Comparison of ENCODE assay signal across 8 mouse cellular contexts in the genomic region with DNA sequence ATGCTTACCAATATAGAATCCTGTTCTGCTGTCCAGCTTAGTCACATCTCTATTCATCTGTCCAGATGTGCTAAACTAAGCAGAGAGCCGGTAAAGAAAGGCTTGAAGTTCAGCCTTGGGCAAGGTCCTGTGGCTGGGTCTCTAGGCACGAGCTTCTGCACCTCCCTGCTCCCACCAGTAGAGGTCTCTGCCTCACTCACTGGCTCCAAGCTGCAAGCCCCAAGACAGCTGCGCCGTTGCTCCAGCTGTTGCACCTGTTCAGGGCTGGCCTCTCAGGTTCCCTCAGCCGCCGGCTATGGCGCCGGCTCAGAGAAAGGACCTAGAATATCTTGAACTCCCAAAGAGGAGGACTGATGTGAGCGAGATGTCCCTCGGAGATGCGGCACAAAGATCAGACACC. TPM values are rescaled to one million over a fixed set of nuclear protein-coding genes. Genes with fewer than 3 reads are reported as not detected.
DNase-seq lines count a peak whose midpoint lies in the region; ATAC-seq and TF ChIP-seq lines count a peak whose summit lies in the region.

No protein-coding gene starts in this region.

- peaks cover 54% of the 10 kb centered on the region for H3K27me3 ChIP-seq in kidney, embryonic 16.5 days (ENCODE audit: insufficient read depth, low read length)
- peaks cover 35% of the 10 kb centered on the region for H3K27me3 ChIP-seq in limb, embryonic 14.5 days (ENCODE audit: control insufficient read depth, insufficient read depth, low read length)
- H3K27me3 ChIP-seq in neural tube, embryonic 12.5 days (replicated peaks) = peaks cover 53% of the 10 kb centered on the region
- H3K27me3 ChIP-seq in stomach, postnatal 0 days (ENCODE audit: control insufficient read depth, insufficient read depth, low read length) = peaks cover 17% of the 10 kb centered on the region; the same call in 1 of the 2 replicates

- H3K4me3 ChIP-seq in kidney, embryonic 16.5 days (ENCODE audit: low read length) = no peak overlapping the region
- H3K4me3 ChIP-seq in limb, embryonic 14.5 days (replicated peaks; ENCODE audit: low read length) = no peak overlapping the region
- no peak overlapping the region for H3K4me3 ChIP-seq in neural tube, embryonic 12.5 days
- H3K4me3 ChIP-seq in stomach, postnatal 0 days (ENCODE audit: low read depth, low read length) = no peak overlapping the region

- no peak overlapping the region for H3K27ac ChIP-seq in kidney, embryonic 16.5 days (ENCODE audit: low read length)
- H3K27ac ChIP-seq in limb, embryonic 14.5 days (replicated peaks; ENCODE audit: low read depth, low read length) = no peak overlapping the region
- H3K27ac ChIP-seq in neural tube, embryonic 12.5 days = no peak overlapping the region
- no peak overlapping the region for H3K27ac ChIP-seq in stomach, postnatal 0 days (replicated peaks)

- TF ChIP-seq POLR2A in limb, embryonic 14.5 days (IDR thresholded peaks at IDR 0.05; ENCODE audit: borderline replicate concordance, extremely low read depth, insufficient read depth, insufficient read length) = no peak

- TF ChIP-seq EP300 in stomach, postnatal 0 days (optimal IDR thresholded peaks at IDR 0.05) = no peak

- DNase-seq in kidney, adult 11 months = peak; percentile 75
- DNase-seq in cerebellum, adult 9-11 months = peak; percentile 34
- peak; percentile 74 for DNase-seq in gastrocnemius, postnatal 10 days
- DNase-seq in kidney, adult 8-10 months = peak; percentile 69 to 83
- peak; percentile 76 for DNase-seq in limb, embryonic 14.5 days (ENCODE audit: low spot score)
- DNase-seq in stomach, postnatal 0 days (ENCODE audit: low spot score) = peak; percentile 81

- H3K4me2 ChIP-seq in kidney, embryonic 16.5 days (replicated peaks; ENCODE audit: low read depth, low read length) = no peak overlapping the region
- no peak overlapping the region for H3K4me2 ChIP-seq in limb, embryonic 14.5 days (replicated peaks; ENCODE audit: low read depth, low read length, severe bottlenecking)
- H3K4me2 ChIP-seq in neural tube, embryonic 12.5 days (replicated peaks) = no peak overlapping the region; the same call in 1 of the 2 replicates
- H3K4me2 ChIP-seq in stomach, postnatal 0 days (replicated peaks; ENCODE audit: low read depth) = no peak overlapping the region

- no peak for ATAC-seq in kidney, embryonic 16.5 days (ENCODE audit: low FRiP score, low TSS enrichment)
- ATAC-seq in limb, embryonic 14.5 days (ENCODE audit: low FRiP score, low read depth) = peak; percentile 80; the same call in 1 of the 2 replicates
- ATAC-seq in neural tube, embryonic 12.5 days (ENCODE audit: low FRiP score, low read depth) = 0 out of 2 replicates have a peak, but pooled peaks have one; percentile 12
- ATAC-seq in stomach, postnatal 0 days (ENCODE audit: low FRiP score, low TSS enrichment) = peak; percentile 74

- no peak overlapping the region for H3K9ac ChIP-seq in kidney, embryonic 16.5 days (replicated peaks; ENCODE audit: low read length)
- H3K9ac ChIP-seq in limb, embryonic 14.5 days (ENCODE audit: low read depth, low read length, severe bottlenecking) = no peak overlapping the region
- H3K9ac ChIP-seq in neural tube, embryonic 12.5 days = no peak overlapping the region
- no peak overlapping the region for H3K9ac ChIP-seq in stomach, postnatal 0 days (ENCODE audit: low read length)

- no peaks in the 10 kb centered on the region for H3K36me3 ChIP-seq in kidney, embryonic 16.5 days (ENCODE audit: insufficient read depth, low read length)
- H3K36me3 ChIP-seq in limb, embryonic 14.5 days (ENCODE audit: control insufficient read depth, insufficient read depth, low read length) = no peaks in the 10 kb centered on the region
- no peaks in the 10 kb centered on the region for H3K36me3 ChIP-seq in neural tube, embryonic 12.5 days
- H3K36me3 ChIP-seq in stomach, postnatal 0 days (ENCODE audit: control insufficient read depth, insufficient read depth, low read length) = no peaks in the 10 kb centered on the region

- peaks cover 14% of the 10 kb centered on the region; the same call in 1 of the 2 replicates for H3K4me1 ChIP-seq in kidney, embryonic 16.5 days (ENCODE audit: insufficient read depth, low read length)
- 0 out of 2 replicates have a peak, but pooled peaks cover 8% of the 10 kb centered on the region for H3K4me1 ChIP-seq in limb, embryonic 14.5 days (ENCODE audit: control insufficient read depth, insufficient read depth, low read length)
- H3K4me1 ChIP-seq in neural tube, embryonic 12.5 days = peaks cover 15% of the 10 kb centered on the region
- H3K4me1 ChIP-seq in stomach, postnatal 0 days (replicated peaks; ENCODE audit: control insufficient read depth, insufficient read depth) = 0 out of 2 replicates have a peak, but pooled peaks cover 3% of the 10 kb centered on the region

- no peaks in the 10 kb centered on the region for H3K9me3 ChIP-seq in kidney, embryonic 16.5 days (ENCODE audit: low read length)
- no peaks in the 10 kb centered on the region for H3K9me3 ChIP-seq in limb, embryonic 14.5 days (ENCODE audit: control insufficient read depth, low read length)
- H3K9me3 ChIP-seq in neural tube, embryonic 12.5 days = no peaks in the 10 kb centered on the region
- H3K9me3 ChIP-seq in stomach, postnatal 0 days (ENCODE audit: control insufficient read depth, low read length) = no peaks in the 10 kb centered on the region

- WGBS in kidney, embryonic 16.5 days = 11% methylated on average over 11 of the region's 11 CpGs
- WGBS in limb, embryonic 14.5 days = 8% methylated on average over 11 of the region's 11 CpGs
- WGBS in neural tube, embryonic 12.5 days = 17% methylated on average over 11 of the region's 11 CpGs
- WGBS in stomach, postnatal 0 days = 15% methylated on average over 11 of the region's 11 CpGs

- peak; percentile 91 for TF ChIP-seq CTCF in stomach, postnatal 0 days (IDR thresholded peaks at IDR 0.05; ENCODE audit: low read depth)

RNA-seq across cellular contexts. Expression of a gene that starts 3.7 kb away (rescaled TPM):
- 0.90 and 0.95 TPM in 2 replicates for polyA plus RNA-seq in kidney, embryonic 16.5 days (2015; fragmentation: Nextera tagmentation; extraction: Ambion mirVana)
- 1 to 10 TPM; 2.5 to 3.3 TPM for total RNA-seq in gastrocnemius, postnatal 10 days (2021)
- polyA plus RNA-seq in limb, embryonic 14.5 days (2012; rRNA removed) = 4.0 and 4.6 TPM in 2 replicates
- 2.1 and 2.6 TPM in 2 replicates for polyA plus RNA-seq in limb, embryonic 14.5 days (2014; fragmentation: Nextera tagmentation; extraction: Ambion mirVana)
- polyA plus RNA-seq in neural tube, embryonic 12.5 days (2016; fragmentation: Nextera tagmentation; extraction: Ambion mirVana) = 0.26 and 0.30 TPM in 2 replicates
- 0.44 and 2.0 TPM in 2 replicates for polyA plus RNA-seq in stomach, postnatal 0 days (2015; fragmentation: Nextera tagmentation; extraction: Ambion mirVana)

RNA-seq across cellular contexts. Expression of a gene that starts 29.4 kb away (rescaled TPM):
- 5.6 and 6.1 TPM in 2 replicates for polyA plus RNA-seq in kidney, embryonic 16.5 days (2015; fragmentation: Nextera tagmentation; extraction: Ambion mirVana)
- total RNA-seq in gastrocnemius, postnatal 10 days (2021) = 10 to 100 TPM in 1 of 2 experiments, 1 to 10 TPM in 1; 9.2 to 10.5 TPM
- 9.7 and 10.5 TPM in 2 replicates for polyA plus RNA-seq in limb, embryonic 14.5 days (2012; rRNA removed)
- polyA plus RNA-seq in limb, embryonic 14.5 days (2014; fragmentation: Nextera tagmentation; extraction: Ambion mirVana) = 7.3 and 9.6 TPM in 2 replicates
- polyA plus RNA-seq in neural tube, embryonic 12.5 days (2016; fragmentation: Nextera tagmentation; extraction: Ambion mirVana) = 7.2 TPM in 2 replicates
- 1.8 and 2.0 TPM in 2 replicates for polyA plus RNA-seq in stomach, postnatal 0 days (2015; fragmentation: Nextera tagmentation; extraction: Ambion mirVana)
